Mouse (Mus musculus) liver, adult 2 months (tissue): ENCODE results near the gene Uhrf2.

Experiments
- CTCF ChIP-seq: fragments of 200-500 bp; IDR thresholded peaks from 2 replicates; pipeline ENCODE4 v1.5.1; 2011; ENCODE audit warnings: low read depth, low read length, control low read depth
- POLR2A ChIP-seq: fragments of 200-500 bp; IDR thresholded peaks from 2 replicates; pipeline ENCODE4 v1.6.1; 2011; ENCODE audit warnings: low read length, control low read depth; ENCODE audit not compliant: insufficient read depth; ENCODE audit errors: extremely low read depth

GRCm38 (mm10) chr19:30136308-30136707, 106.0 kb downstream of the Uhrf2 start:
- TF ChIP-seq POLR2A (no peak), CTCF (no peak)
